Mouse (Mus musculus): ENCODE data around the gene Pkn1. TPM values are rescaled to one million over a fixed set of nuclear protein-coding genes. Genes with fewer than 3 reads are reported as not detected.

Pkn1 gene
- total RNA-seq (2021) = 10 to 100 TPM; 25.8 to 29.9 TPM
- long read RNA-seq, experiment 1, full-length matches to known transcripts = 26 of 54 reads
- long read RNA-seq, experiment 1, partial matches to known transcripts = 9 of 54 reads
- long read RNA-seq, experiment 1, other reads (novel, unspliced or antisense) = 19 of 54 reads
- long read RNA-seq, experiment 2, full-length matches to known transcripts = 30 of 53 reads
- long read RNA-seq, experiment 2, partial matches to known transcripts = 6 of 53 reads
- long read RNA-seq, experiment 2, other reads (novel, unspliced or antisense) = 17 of 53 reads

GRCm38 (mm10) chr8:83698661-83699453 is at the start of gene Pkn1:
TSS of gene Pkn1 (minus strand) at chr8:83699179.
- DNase-seq = peak; percentile 92
- Histone ChIP-seq H3K27ac (peak within 1 kb of the TSS; percentile 96), H3K4me3 (peak within 1 kb of the TSS; percentile 96)
- intact Hi-C loops (cut with DNase I) = loop anchor here (1.0 to 5.0 kb wide), 3 partner anchors 16 to 43 kb away; partner anchors contain the start of genes Adgre5 and Ddx39
- no peak for TF ChIP-seq CTCF (IDR thresholded peaks at IDR 0.05)

DNA sequence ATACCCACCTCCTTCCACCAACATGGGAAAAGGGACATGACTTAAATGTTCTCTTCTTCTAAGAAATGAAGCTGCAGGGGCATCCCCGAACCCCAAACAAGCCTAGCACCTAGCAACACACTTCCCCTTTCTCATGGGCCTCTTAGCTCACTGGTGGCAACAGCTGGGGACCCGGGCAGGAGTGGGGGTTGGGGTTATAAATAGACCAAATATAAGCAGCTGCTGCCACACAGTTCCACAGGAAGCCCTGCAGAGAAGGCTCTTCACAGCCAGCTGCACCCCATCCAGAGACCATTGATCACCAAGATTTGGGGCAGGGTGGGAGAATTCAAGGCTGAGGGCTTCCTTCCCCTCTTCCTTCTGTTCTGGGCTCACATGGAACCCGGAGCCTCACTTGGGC is 49.7 kb upstream of the Pkn1 start:
- no peak for TF ChIP-seq CTCF (IDR thresholded peaks at IDR 0.05)
- peak; percentile 73 for DNase-seq
- intact Hi-C loops (cut with DNase I) = no loop called here
- peak overlapping the region; percentile 78 for H3K4me3 ChIP-seq
- peak overlapping the region; percentile 91 for H3K27ac ChIP-seq

DNA sequence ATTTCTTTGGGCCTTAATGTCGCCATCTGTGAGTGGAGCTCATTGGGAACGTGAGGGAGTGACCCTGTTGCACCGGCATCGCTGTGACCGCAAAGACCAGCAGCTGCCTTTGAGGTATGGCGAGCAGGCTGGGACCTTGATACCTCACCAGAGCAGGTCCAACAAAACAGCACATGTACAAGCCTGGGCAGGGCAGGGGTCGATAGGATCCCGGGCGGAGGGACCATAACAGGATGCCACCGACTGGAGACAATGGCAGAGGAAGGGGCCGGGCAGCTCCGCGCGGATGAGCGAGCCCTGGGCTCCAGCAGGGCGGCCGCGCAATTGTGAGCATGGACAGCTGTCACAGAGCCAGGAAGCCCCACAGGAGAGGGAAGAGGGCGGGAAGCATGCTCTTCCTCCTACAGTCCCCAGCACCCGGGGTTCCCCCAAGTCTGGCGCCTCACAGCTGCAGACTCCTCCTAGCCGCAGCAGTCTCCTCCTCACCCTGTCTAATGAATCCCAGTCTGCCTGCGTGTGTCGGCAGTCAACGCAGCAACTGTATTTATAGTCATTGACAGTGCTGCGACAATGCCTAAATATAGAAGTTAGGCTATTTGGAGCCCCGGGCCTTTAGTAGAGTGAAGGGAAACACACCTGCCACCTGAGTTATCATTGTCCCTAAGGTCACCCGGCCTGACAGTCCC is 48.8 kb upstream of the Pkn1 start:
- H3K4me3 ChIP-seq = peak overlapping the region; percentile 78
- intact Hi-C loops (cut with DNase I) = no loop called here
- DNase-seq = peak; percentile 82
- H3K27ac ChIP-seq = peak overlapping the region; percentile 91
- peak; percentile 19 for TF ChIP-seq CTCF (IDR thresholded peaks at IDR 0.05)

DNA sequence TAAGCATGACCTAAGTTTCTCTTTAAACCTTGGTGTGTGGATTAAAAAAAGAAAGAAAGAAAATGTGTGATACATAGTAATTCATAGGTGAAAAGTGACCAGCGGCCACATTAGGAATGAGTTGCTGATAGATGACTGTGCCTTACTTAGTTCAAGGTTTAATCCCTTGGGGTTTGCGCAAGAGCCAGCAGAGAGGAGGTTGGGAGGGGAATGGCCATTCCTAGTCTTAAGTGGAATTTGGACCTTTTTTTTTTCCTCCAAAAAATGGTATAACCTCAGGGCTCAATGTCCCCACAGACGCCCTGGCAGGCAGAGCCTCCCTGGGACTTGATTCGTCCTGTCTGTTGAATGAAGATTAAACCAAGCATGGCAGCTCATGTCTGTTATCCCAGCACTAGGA is 45.1 kb upstream of the Pkn1 start:
- intact Hi-C loops (cut with DNase I) = loop anchor here (5.0 kb wide), 1 partner anchor 47 kb away; the partner anchor contains the start of gene Pkn1
- TF ChIP-seq CTCF (IDR thresholded peaks at IDR 0.05) = no peak
- Histone ChIP-seq H3K27ac (no peak overlapping the region), H3K4me3 (no peak overlapping the region)
- DNase-seq = no peak

DNA sequence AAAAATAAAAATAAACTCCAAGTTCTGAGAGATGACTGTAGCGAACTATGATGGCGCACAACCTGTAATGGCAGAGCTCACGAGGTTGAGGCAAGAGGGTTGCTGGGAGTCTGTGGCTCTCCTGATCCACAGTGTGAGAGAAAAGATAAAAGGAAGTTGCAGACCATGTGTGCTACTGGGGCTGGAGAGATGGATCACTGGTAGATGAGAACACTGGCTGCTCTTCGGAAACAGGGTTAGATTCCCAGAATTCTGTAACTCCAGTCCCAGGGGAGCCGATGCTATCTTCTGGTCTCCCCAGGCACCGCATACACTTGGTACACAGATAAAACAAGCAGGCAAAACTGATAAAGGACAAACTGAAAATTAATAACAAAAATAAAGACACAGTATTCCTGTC is 44.0 kb upstream of the Pkn1 start:
- DNase-seq = no peak
- intact Hi-C loops (cut with DNase I) = loop anchor here (5.0 kb wide), 1 partner anchor 46 kb away; the partner anchor contains the start of gene Pkn1

GRCm38 (mm10) chr8:83741849-83742655 is 43.1 kb upstream of the Pkn1 start:
- intact Hi-C loops (cut with DNase I) = loop anchor here (5.0 kb wide), 1 partner anchor 45 kb away; the partner anchor contains the start of gene Pkn1
- H3K4me3 ChIP-seq = peak overlapping the region; percentile 87
- DNase-seq = peak; percentile 44
- TF ChIP-seq CTCF (IDR thresholded peaks at IDR 0.05) = no peak
- H3K27ac ChIP-seq = peak overlapping the region; percentile 97

More for the DNA sequence above, 44.0 kb upstream of the Pkn1 start:
- TF ChIP-seq CTCF (IDR thresholded peaks at IDR 0.05) = no peak
- H3K27ac ChIP-seq = peak overlapping the region; percentile 97
- H3K4me3 ChIP-seq = no peak overlapping the region

DNA sequence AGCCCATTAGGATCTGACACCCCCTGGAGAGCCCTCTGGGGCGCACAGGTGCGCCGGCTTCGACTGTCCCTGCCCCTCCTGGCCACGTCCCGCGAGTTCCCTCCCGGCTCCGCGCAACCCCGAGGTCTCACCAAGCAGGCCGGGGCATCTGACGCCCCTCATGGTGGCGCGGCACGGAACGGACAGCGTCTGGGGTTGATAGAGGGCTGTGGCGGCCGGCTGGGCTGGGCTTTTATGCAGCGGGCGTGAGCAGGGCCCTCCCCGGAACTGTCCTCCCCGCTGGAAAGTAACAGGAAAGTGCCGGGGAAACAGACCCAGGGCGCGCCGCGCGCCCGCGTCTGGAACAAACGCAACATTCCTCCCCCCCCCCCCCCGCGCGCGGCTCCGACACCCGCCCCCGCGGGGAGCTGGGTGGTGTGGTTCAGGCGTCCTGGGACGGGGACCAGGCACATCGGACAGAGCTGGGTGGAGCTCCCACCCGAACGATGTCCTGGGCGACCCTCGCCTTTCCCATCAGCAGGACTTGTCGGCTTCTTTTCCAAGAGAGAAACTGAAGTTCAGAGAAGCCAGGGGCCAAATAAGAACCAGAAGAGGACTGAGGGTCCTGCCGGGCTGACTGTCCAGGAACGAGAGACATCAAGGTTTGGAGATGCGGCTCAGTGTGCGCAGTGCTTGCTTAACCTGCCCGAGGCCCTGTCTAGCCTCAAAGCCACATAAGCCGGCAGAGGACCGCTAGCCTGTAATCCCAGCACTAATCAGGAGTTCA is 42.2 kb upstream of the Pkn1 start, which contains the start of gene Adgre5:
TSS of gene Adgre5 (minus strand) at position 351 of the 766 bp plus-strand sequence.
- H3K4me3 ChIP-seq = peak within 1 kb of the TSS; percentile 87
- no peak; the same call in 1 of the 2 replicates for TF ChIP-seq CTCF (IDR thresholded peaks at IDR 0.05)
- intact Hi-C loops (cut with DNase I) = loop anchor here (5.0 kb wide), 1 partner anchor 44 kb away; the partner anchor contains the start of gene Pkn1
- DNase-seq = peak; percentile 89
- H3K27ac ChIP-seq = peak within 1 kb of the TSS; percentile 97

DNA sequence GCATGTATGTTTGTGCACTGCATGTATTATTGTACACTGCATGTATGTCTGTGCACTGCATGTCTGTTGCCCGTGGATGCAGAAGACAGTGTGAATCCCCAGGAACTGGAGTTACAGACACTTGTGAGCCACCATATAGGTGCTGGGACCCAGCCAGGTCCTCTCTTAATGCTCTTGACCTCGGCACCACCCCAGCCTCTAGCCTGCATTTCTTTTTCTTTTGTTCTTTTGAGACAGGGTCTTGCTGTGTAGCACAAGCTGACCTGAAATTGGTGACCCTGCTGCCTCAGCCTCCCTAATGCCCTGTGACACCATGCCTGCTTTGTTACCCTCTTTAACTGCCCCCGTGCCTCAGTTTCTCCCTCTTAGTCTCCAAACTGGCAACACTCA is 41.6 kb upstream of the Pkn1 start:
- DNase-seq = no peak
- TF ChIP-seq CTCF (IDR thresholded peaks at IDR 0.05) = no peak
- intact Hi-C loops (cut with DNase I) = loop anchor here (5.0 kb wide), 1 partner anchor 43 kb away; the partner anchor contains the start of gene Pkn1
- Histone ChIP-seq H3K27ac (peak overlapping the region; percentile 97), H3K4me3 (peak overlapping the region; percentile 87)

GRCm38 (mm10) chr8:83739711-83740468 is 40.9 kb upstream of the Pkn1 start:
- no peak for TF ChIP-seq CTCF (IDR thresholded peaks at IDR 0.05)
- Histone ChIP-seq H3K4me3 (peak overlapping the region; percentile 87), H3K27ac (peak overlapping the region; percentile 97)
- intact Hi-C loops (cut with DNase I) = loop anchor here (5.0 kb wide), 1 partner anchor 43 kb away; the partner anchor contains the start of gene Pkn1
- DNase-seq = peak; percentile 58

Measured in gastrocnemius, adult 2 months (tissue).